Comparison of ENCODE assay signal across 8 mouse cellular contexts in genomic region chr16:23987341-23988156, GRCm38 (mm10). TPM values are rescaled to one million over a fixed set of nuclear protein-coding genes. Genes with fewer than 3 reads are reported as not detected.
A peak's percentile ranks its signal among the peaks of the same experiment; 100 is the strongest.
DNase-seq lines count a peak whose midpoint lies in the region; ATAC-seq lines count a peak whose summit lies in the region.

No protein-coding gene starts in this region.

- ATAC-seq in kidney, embryonic 15.5 days (replicated peaks; ENCODE audit: low FRiP score) = no peak

- H3K4me2 ChIP-seq in kidney, embryonic 15.5 days = peak overlapping the region; percentile 97

- H3K27ac ChIP-seq in heart, embryonic 10.5 days = peak overlapping the region; percentile 100
- H3K27ac ChIP-seq in kidney, embryonic 15.5 days = peak overlapping the region; percentile 99

- H3K9ac ChIP-seq in kidney, embryonic 15.5 days = peak overlapping the region; percentile 88

- no peaks in the 10 kb centered on the region for H3K36me3 ChIP-seq in heart, embryonic 10.5 days
- H3K36me3 ChIP-seq in kidney, embryonic 15.5 days = no peaks in the 10 kb centered on the region

- DNase-seq in right cerebral cortex, postnatal 10 days (ENCODE audit: low spot score in 2 of 2) = peak; percentile 54 to 64
- DNase-seq in right cerebral cortex, adult 2 months (ENCODE audit: low spot score in 2 of 2) = no peak
- DNase-seq in cerebellum, adult 9-10 months = peak; percentile 69
- DNase-seq in heart, embryonic 10.5 days (ENCODE audit: low spot score) = peak; percentile 79
- peak; percentile 71 to 73 for DNase-seq in lung, postnatal 4 days
- DNase-seq in spleen, postnatal 36 days (ENCODE audit: low spot score in 2 of 2) = peak; percentile 32 to 48
- no peak for DNase-seq in frontal cortex, adult 2 months (ENCODE audit: extremely low spot score in 1 of 2, low spot score in 1 of 2)

- WGBS in heart, embryonic 10.5 days = under 1% methylated on average over 64 of the region's 64 CpGs
- WGBS in kidney, embryonic 15.5 days = under 1% methylated on average over 60 of the region's 64 CpGs

- H3K27me3 ChIP-seq in heart, embryonic 10.5 days (ENCODE audit: insufficient read depth, poor library complexity, severe bottlenecking) = no peaks in the 10 kb centered on the region; the same call in 1 of the 2 replicates
- H3K27me3 ChIP-seq in kidney, embryonic 15.5 days = no peaks in the 10 kb centered on the region

- H3K4me1 ChIP-seq in heart, embryonic 10.5 days = peaks cover 43% of the 10 kb centered on the region
- H3K4me1 ChIP-seq in kidney, embryonic 15.5 days = peaks cover 67% of the 10 kb centered on the region

- no peaks in the 10 kb centered on the region for H3K9me3 ChIP-seq in heart, embryonic 10.5 days
- H3K9me3 ChIP-seq in kidney, embryonic 15.5 days (replicated peaks) = no peaks in the 10 kb centered on the region

- H3K4me3 ChIP-seq in heart, embryonic 10.5 days = peak overlapping the region; percentile 82
- peak overlapping the region; percentile 64 for H3K4me3 ChIP-seq in kidney, embryonic 15.5 days (replicated peaks)

RNA-seq across cellular contexts. Expression of gene Gm37419, which starts 0.7 kb away (rescaled TPM):
- polyA plus RNA-seq in heart, embryonic 10.5 days (2016; fragmentation: Nextera tagmentation; extraction: Ambion mirVana) = not detected in 2 replicates
- not detected in 2 replicates for polyA plus RNA-seq in kidney, embryonic 15.5 days (2015; fragmentation: Nextera tagmentation; extraction: Ambion mirVana)
- not detected in 2 replicates for polyA plus RNA-seq in frontal cortex, adult 2 months (2012; rRNA removed)

RNA-seq across cellular contexts. Expression of gene Bcl6, which starts 1.1 kb away (rescaled TPM):
- polyA plus RNA-seq in heart, embryonic 10.5 days (2016; fragmentation: Nextera tagmentation; extraction: Ambion mirVana) = 0.05 and 0.11 TPM in 2 replicates
- polyA plus RNA-seq in kidney, embryonic 15.5 days (2015; fragmentation: Nextera tagmentation; extraction: Ambion mirVana) = 0.87 and 0.94 TPM in 2 replicates
- 19.2 and 20.8 TPM in 2 replicates for polyA plus RNA-seq in frontal cortex, adult 2 months (2012; rRNA removed)

RNA-seq across cellular contexts. Expression of gene Rtp2, which starts 55.4 kb away (rescaled TPM):
- not detected in 2 replicates for polyA plus RNA-seq in heart, embryonic 10.5 days (2016; fragmentation: Nextera tagmentation; extraction: Ambion mirVana)
- not detected in 2 replicates for polyA plus RNA-seq in kidney, embryonic 15.5 days (2015; fragmentation: Nextera tagmentation; extraction: Ambion mirVana)
- polyA plus RNA-seq in frontal cortex, adult 2 months (2012; rRNA removed) = 0.48 and 0.55 TPM in 2 replicates

Comparison
In these comparisons a context has a peak if more than half of its experiments do, and no peak if none do; other contexts are left out.
1. DNase-seq: peak in right cerebral cortex, postnatal 10 days (2 of 2), cerebellum, adult 9-10 months (single experiment), heart, embryonic 10.5 days (single experiment), lung, postnatal 4 days (2 of 2) and spleen, postnatal 36 days (2 of 2); none in right cerebral cortex, adult 2 months (0 of 2) and frontal cortex, adult 2 months (0 of 2).
2. RNA of gene Bcl6, which starts 1.1 kb away (polyA plus RNA-seq): 19.2 to 20.8 TPM in frontal cortex, adult 2 months; 0.87 to 0.94 TPM in kidney, embryonic 15.5 days and 0.05 to 0.11 TPM in heart, embryonic 10.5 days; every median in the first group is over 10 times any median in the second.